ENCODE assay signal across 8 mouse cellular contexts in the genomic region with DNA sequence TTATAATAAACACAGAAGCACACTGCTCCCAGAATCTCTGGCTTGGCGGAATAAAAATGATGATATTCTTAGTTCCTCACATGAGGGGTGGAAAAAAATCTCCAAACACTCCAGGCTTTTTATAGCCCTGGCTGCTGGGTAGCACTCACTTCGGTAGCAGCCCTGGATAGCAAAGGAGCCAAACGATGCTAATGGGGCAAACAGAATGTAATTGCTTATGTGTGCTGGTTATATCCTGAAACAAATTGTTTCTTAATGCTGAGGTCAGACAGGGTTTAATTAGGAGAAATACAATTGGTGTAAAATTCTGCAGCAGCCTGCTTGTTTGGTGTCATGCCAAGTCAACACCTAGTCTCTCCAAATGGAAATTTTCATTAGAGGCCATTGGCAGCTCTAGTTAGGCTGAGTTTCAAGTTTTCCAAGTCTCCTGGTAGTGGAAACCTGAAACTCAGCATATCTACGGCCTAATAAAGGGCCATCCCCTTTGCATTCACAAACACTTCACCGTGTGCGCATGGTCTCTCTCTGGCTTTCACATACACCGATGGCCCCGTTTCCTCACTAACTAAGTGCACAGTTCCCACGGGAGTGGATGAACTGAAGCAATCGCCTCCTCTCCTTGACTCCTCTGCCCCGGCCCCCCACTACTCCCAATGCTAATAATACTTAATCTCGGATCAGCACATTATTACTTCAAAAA.
A peak's percentile ranks its signal among the peaks of the same experiment; 100 is the strongest.
DNase-seq lines count a peak whose midpoint lies in the region; ATAC-seq and TF ChIP-seq lines count a peak whose summit lies in the region.

No protein-coding gene starts in this region.

- 55% methylated on average over 12 of the region's 12 CpGs for WGBS in kidney, adult 2 months
- WGBS in forebrain, postnatal 0 days, result 35% methylated on average over 12 of the region's 12 CpGs
- WGBS in kidney, embryonic 15.5 days, result 46% methylated on average over 12 of the region's 12 CpGs
- WGBS in hindbrain, embryonic 16.5 days, result 63% methylated on average over 12 of the region's 12 CpGs

- TF ChIP-seq CTCF in kidney, adult 2 months (conservative IDR thresholded peaks at IDR 0.05; ENCODE audit: insufficient read depth, insufficient read length, low read depth, low read length), result no peak
- TF ChIP-seq CTCF in forebrain, postnatal 0 days (IDR thresholded peaks at IDR 0.05; ENCODE audit: low read depth), result no peak

- no peak overlapping the region for H3K9ac ChIP-seq in forebrain, postnatal 0 days
- H3K9ac ChIP-seq in kidney, embryonic 15.5 days, result no peak overlapping the region
- H3K9ac ChIP-seq in hindbrain, embryonic 16.5 days (ENCODE audit: low read depth, low read length), result no peak overlapping the region

- H3K4me2 ChIP-seq in forebrain, postnatal 0 days (ENCODE audit: low read depth), result no peak overlapping the region
- H3K4me2 ChIP-seq in kidney, embryonic 15.5 days, result no peak overlapping the region
- no peak overlapping the region for H3K4me2 ChIP-seq in hindbrain, embryonic 16.5 days (ENCODE audit: low read length)

- DNase-seq in kidney, adult 2 months, result peak; percentile 56
- no peak for DNase-seq in kidney, postnatal 10 days
- peak; percentile 4 for DNase-seq in cerebellum, adult 8-10 months
- peak; percentile 52 for DNase-seq in forebrain, postnatal 0 days
- no peak for DNase-seq in layer of hippocampus, postnatal 25 days (ENCODE audit: extremely low spot score in 1 of 2, low spot score in 1 of 2)

- H3K36me3 ChIP-seq in kidney, adult 2 months (ENCODE audit: control insufficient read depth, insufficient read depth, low read length), result no peaks in the 10 kb centered on the region
- no peaks in the 10 kb centered on the region for H3K36me3 ChIP-seq in forebrain, postnatal 0 days (ENCODE audit: insufficient read depth)
- no peaks in the 10 kb centered on the region for H3K36me3 ChIP-seq in kidney, embryonic 15.5 days
- no peaks in the 10 kb centered on the region for H3K36me3 ChIP-seq in hindbrain, embryonic 16.5 days (ENCODE audit: control insufficient read depth, insufficient read depth, low read length)

- TF ChIP-seq POLR2A in kidney, adult 2 months (IDR thresholded peaks at IDR 0.05; ENCODE audit: low read depth, low read length), result no peak

- peaks cover 3% of the 10 kb centered on the region; the same call in 1 of the 2 replicates for H3K4me1 ChIP-seq in kidney, adult 2 months (ENCODE audit: control insufficient read depth, insufficient read depth, low read length)
- H3K4me1 ChIP-seq in forebrain, postnatal 0 days (ENCODE audit: insufficient read depth), result peaks cover 11% of the 10 kb centered on the region; the same call in 1 of the 2 replicates
- peaks cover 20% of the 10 kb centered on the region for H3K4me1 ChIP-seq in kidney, embryonic 15.5 days
- H3K4me1 ChIP-seq in hindbrain, embryonic 16.5 days (ENCODE audit: control insufficient read depth, insufficient read depth, low read depth, low read length), result 0 out of 2 replicates have a peak, but pooled peaks cover 3% of the 10 kb centered on the region

- H3K9me3 ChIP-seq in forebrain, postnatal 0 days (ENCODE audit: low read length), result no peaks in the 10 kb centered on the region
- H3K9me3 ChIP-seq in kidney, embryonic 15.5 days (replicated peaks), result no peaks in the 10 kb centered on the region
- H3K9me3 ChIP-seq in hindbrain, embryonic 16.5 days (ENCODE audit: control insufficient read depth, low read length), result no peaks in the 10 kb centered on the region

- ATAC-seq in forebrain, postnatal 0 days, result peak; percentile 47; the same call in 1 of the 2 replicates
- ATAC-seq in kidney, embryonic 15.5 days (replicated peaks; ENCODE audit: low FRiP score), result no peak
- ATAC-seq in megakaryocyte progenitor cell, adult 5-6 weeks (replicated peaks; ENCODE audit: poor library complexity), result no peak
- no peak for ATAC-seq in hindbrain, embryonic 16.5 days

- no peaks in the 10 kb centered on the region for H3K27me3 ChIP-seq in kidney, adult 2 months (replicated peaks; ENCODE audit: control insufficient read depth, insufficient read depth, low read length)
- no peaks in the 10 kb centered on the region for H3K27me3 ChIP-seq in forebrain, postnatal 0 days (ENCODE audit: insufficient read depth, low read length)
- no peaks in the 10 kb centered on the region for H3K27me3 ChIP-seq in kidney, embryonic 15.5 days
- no peaks in the 10 kb centered on the region for H3K27me3 ChIP-seq in hindbrain, embryonic 16.5 days (replicated peaks; ENCODE audit: control insufficient read depth, insufficient read depth, low read length)

- H3K27ac ChIP-seq in kidney, adult 2 months (ENCODE audit: insufficient read depth, low read depth, low read length), result no peak overlapping the region
- no peak overlapping the region for H3K27ac ChIP-seq in forebrain, postnatal 0 days (ENCODE audit: low read depth, low read length)
- H3K27ac ChIP-seq in kidney, embryonic 15.5 days, result peak overlapping the region; percentile 48; the same call in 1 of the 2 replicates
- H3K27ac ChIP-seq in hindbrain, embryonic 16.5 days (ENCODE audit: low read depth, low read length), result no peak overlapping the region

- H3K4me3 ChIP-seq in kidney, adult 2 months (ENCODE audit: insufficient read depth, low read depth, low read length), result no peak overlapping the region
- H3K4me3 ChIP-seq in forebrain, postnatal 0 days (ENCODE audit: low read depth, low read length), result no peak overlapping the region
- no peak overlapping the region for H3K4me3 ChIP-seq in kidney, embryonic 15.5 days (replicated peaks)
- no peak overlapping the region for H3K4me3 ChIP-seq in hindbrain, embryonic 16.5 days (ENCODE audit: low read length)

Comparison
In these comparisons a context has a peak if more than half of its experiments do, and no peak if none do; other contexts are left out.
1. DNase-seq: peak in kidney, adult 2 months (single experiment), cerebellum, adult 8-10 months (single experiment) and forebrain, postnatal 0 days (single experiment); none in kidney, postnatal 10 days (single experiment) and layer of hippocampus, postnatal 25 days (0 of 2).